Mouse (Mus musculus) lung, postnatal 36 days (tissue): ENCODE results near the gene Kansl3.

Source experiments
- DNase-seq: peaks from one replicate; pipeline ENCODE4 v3.0.0; 2022; ENCODE audit warnings: mixed read lengths

The Kansl3 gene

DNA sequence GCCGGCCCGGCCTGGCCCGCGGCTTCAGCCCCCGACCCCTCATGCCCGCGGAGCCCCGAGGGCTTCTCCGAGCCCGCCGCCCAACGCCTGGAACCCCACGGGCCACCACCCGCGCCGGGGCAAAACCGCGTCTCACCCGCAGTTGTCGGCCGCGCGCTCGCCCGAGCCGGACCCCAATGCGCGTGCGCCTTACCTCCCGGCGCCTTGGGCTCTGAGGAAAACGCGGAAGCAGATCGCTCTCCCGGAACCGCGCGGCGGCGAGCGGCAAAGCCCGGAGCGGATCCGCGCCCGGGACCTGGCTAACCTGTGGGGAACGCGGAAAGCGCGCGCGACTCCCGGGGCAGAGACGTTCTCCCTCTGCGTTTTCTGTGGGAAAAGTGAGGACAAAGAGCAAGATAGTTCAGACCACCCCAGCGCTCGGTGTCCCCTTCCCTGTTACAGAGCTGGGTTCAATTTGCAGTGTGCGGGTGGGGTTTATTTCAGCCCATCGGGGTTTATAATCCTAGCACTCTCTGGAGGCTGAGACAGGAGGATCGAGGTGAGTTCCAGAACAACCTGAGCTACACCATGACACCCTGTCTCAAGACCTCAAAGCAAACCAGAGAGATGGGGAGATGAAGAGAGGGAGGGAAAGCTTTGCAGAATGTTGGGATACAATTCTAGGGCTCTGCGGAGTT lies at the start of gene Kansl3:
Kansl3 (minus strand) TSS at position 213 of the 677 bp plus-strand sequence.
- peak; percentile 86 for DNase-seq

GRCm38 (mm10) chr1:36404531-36404930 lies 35.5 kb upstream of the Kansl3 start:
- DNase-seq, result no peak

- DNase-seq, result no peak
Measured at GRCm38 (mm10) chr1:36401509-36401908, 32.5 kb upstream of the Kansl3 start.

GRCm38 (mm10) chr1:36397041-36397440 lies 28.1 kb upstream of the Kansl3 start:
- DNase-seq, result no peak

DNA sequence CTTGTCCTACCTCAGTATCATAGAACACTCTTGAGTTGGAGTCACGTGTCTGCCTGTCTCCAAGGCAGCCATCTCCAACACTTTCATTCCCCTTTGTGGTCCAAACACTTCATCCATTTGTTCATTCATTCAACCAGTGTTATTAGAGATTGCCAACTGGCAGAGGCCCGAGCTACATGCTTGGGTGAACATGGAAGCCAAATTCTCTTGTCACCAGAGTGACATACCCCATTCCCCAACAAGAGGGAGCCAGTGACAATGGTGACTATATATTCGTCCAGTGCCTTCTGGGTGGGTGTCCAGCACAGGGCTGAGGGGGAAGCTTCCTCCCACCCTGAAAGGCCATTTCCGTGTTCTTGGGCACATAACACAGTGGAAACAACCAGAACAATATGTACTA lies 10.6 kb upstream of the Kansl3 start:
- no peak for DNase-seq

GRCm38 (mm10) chr1:36378880-36379279 lies 9.9 kb upstream of the Kansl3 start:
- no peak for DNase-seq

GRCm38 (mm10) chr1:36371934-36372845 lies 3.2 kb upstream of the Kansl3 start, which contains the start of gene Fer1l5:
Gene Fer1l5, plus strand, starts transcription at chr1:36372291.
- no peak for DNase-seq

GRCm38 (mm10) chr1:36370918-36371317 lies 1.9 kb upstream of the Kansl3 start:
- DNase-seq, result no peak

DNA sequence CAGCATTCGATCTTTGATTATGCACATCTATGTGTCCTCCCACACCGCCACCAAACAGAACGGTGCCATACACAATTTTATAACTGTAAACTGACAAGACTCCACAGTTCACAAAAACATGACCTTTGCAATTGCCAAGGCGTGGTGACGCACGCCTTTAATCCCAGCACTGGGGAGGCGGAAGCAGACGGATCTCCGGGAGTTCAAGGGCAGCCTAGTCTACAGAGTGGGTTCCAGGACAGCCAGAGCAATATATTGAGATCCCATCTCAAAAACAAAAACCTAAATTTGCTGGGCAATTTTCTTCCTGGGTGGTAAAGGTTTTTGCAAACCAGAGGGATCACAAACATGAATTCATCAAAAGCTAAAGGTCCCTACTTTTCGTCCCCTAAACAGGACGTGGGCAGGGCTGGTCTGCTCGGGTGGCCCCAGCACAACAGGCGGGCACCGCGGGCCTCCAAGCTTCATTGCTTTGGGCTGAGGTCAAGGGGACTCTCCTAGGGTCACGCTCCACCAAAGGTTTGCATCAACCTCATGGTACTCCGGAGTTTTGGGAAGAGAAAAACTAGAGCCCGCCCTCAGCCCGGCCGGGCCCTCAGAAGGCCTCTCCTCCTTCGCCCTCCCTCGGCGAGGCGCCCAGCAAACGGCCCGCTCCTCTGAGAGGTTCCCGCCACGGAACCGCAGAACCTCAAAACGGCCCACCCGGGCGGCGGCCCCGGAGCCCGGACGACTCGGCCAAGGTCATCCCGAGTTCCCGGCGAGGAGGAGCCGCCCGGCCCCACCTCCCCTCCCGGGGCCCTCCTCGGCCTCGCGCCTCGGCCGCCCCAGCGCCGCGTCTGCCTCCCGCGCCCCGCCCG lies 641 bp downstream of the Kansl3 start:
- peak; percentile 57 for DNase-seq

GRCm38 (mm10) chr1:36367698-36368097 lies 1.3 kb downstream of the Kansl3 start:
- no peak for DNase-seq

- no peak for DNase-seq
Measured at GRCm38 (mm10) chr1:36356955-36357695, 11.9 kb downstream of the Kansl3 start.

DNA sequence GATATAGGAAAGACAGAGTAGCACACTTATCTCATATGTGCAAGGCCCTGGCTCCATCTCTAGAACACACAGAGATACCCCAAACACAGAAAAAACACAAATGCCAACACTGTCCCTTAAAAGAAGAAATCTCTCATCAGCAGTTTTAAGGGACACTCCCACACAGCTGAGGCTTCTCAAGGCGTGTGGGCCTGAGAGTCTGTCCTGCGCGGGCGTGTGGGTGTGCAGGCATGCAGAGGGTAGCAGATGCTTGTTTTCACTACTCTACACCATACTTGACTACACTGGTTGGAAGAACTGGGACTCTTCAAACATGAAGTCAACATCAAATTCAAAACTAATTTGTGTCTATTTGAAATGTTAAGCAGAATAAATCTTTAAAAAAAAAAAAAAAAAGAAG lies 16.6 kb downstream of the Kansl3 start:
- no peak for DNase-seq

GRCm38 (mm10) chr1:36342547-36342946 lies 26.4 kb downstream of the Kansl3 start:
- no peak for DNase-seq

- no peak for DNase-seq
Measured at GRCm38 (mm10) chr1:36332955-36333887, 35.8 kb downstream of the Kansl3 start.

DNA sequence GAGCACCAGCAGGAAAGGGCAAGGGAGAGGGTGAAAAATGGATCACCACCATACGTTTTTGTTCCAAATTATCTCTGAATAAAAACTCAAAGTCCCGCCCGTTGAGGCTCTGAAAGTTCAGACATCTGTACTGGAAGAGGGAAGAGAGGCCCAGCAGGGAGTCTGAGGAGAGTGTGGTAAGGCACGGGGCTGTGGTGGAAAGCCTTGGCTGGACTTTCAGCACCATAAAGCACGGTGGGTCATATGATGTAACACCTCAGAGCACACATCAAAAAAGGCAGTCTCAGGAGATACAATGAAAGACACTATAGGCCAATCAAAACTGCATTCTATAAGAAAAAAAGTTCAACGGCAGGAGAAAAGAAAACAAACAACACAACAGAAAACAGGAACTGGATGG lies 37.2 kb downstream of the Kansl3 start:
- no peak for DNase-seq

DNA sequence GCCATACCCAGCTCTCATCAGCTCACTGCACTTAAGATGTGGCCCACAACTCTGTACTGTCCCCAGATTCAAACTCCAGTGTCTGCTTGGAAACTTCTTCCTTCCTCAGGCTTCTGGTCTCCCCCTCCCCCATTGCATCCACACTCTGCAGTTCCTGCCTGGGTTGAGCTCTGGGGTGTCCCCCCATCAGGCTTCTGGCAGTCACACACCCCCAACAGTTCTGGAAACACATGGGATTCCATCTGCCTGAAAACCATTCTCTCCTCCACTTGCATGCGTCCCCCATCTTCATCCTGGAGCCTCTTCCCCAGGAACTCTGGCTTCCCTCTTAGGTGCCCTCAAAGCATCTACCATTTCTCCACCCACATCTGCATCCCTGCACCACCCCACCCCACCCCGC lies 42.2 kb downstream of the Kansl3 start:
- DNase-seq, result no peak

DNA sequence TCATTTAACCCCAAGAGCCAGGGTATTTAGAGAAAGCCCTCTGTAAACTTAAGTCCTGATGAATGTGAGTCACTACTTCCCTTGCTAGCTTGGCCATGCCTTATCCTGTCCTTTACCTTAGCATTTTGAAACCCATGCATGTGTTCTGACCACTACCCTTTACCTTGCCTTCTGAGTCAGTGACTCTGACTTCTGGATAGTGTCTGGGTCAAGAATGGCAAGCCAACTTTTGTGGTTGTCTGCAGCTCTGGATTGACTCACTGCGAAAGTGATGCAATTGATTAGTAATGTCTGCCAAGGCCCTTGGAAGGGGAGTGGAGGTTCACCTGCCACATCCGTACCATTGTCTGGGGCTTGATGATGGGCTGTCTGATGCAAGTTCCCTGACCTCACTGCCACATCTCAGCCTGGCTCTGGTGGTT lies 43.1 kb downstream of the Kansl3 start:
- peak; percentile 13 for DNase-seq

- peak; percentile 81 for DNase-seq
Measured at GRCm38 (mm10) chr1:36323746-36324448, 45.1 kb downstream of the Kansl3 start.

GRCm38 (mm10) chr1:36323076-36323475 lies 45.9 kb downstream of the Kansl3 start:
- DNase-seq, result peak; percentile 54

- no peak for DNase-seq
Measured at GRCm38 (mm10) chr1:36321829-36322573, 47.0 kb downstream of the Kansl3 start.
